Mouse (Mus musculus): ENCODE measurements at regions not wholly inside any gene's neighbourhood (a gene's known extent, or its start where the extent isn't known, plus 50 kb on each side); places are given as distances from the start of the nearest gene placed in this dataset.

- DNase-seq = no peak
- no peak overlapping the region for H3K4me3 ChIP-seq (ENCODE audit: insufficient read depth, low read depth, low read length)
- H3K4me1 ChIP-seq (ENCODE audit: control insufficient read depth, insufficient read depth, low read length) = no peaks in the 10 kb centered on the region
- no peaks in the 10 kb centered on the region for H3K27me3 ChIP-seq (replicated peaks; ENCODE audit: control insufficient read depth, insufficient read depth, low read length)
- H3K27ac ChIP-seq (ENCODE audit: insufficient read depth, low read depth, low read length) = no peak overlapping the region
- WGBS = 94% methylated on average over 3 of the region's 3 CpGs
- TF ChIP-seq POLR2A (IDR thresholded peaks at IDR 0.05; ENCODE audit: low read depth, low read length) (no peak), CTCF (conservative IDR thresholded peaks at IDR 0.05; ENCODE audit: insufficient read depth, insufficient read length, low read depth, low read length) (no peak)
- H3K36me3 ChIP-seq (ENCODE audit: control insufficient read depth, insufficient read depth, low read length) = no peaks in the 10 kb centered on the region
Observed at GRCm38 (mm10) chr14:72873494-72873893, 163.7 kb upstream of the Fndc3a start.

DNA sequence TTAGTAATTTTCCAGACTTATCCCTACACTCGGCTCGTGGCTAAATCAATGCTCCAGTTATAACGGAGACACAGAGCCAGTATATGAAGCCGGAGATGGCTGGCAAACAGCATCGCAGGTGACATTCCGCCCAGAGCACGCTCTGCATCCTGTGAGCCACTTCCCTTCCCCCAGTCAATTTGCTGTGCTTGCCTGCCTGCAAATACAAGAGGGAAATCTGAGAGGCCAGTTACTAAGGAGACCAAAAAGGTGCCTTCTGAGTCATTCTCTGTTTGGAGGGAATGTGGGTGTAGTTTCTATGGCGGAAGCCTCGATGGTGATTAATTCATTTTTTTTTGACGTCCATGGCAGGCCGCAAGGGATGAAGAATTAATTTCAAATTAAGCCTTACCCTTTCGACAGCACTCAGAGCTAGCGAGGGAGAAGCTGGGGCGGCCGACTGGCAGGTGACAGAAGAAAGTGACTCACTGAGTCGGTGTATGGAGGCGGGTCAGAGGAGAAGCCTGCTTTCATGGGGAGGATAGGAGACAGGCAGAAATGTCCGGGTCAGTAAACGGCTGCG, 159.5 kb upstream of the Fndc3a start:
- H3K27ac ChIP-seq (ENCODE audit: insufficient read depth, low read depth, low read length) = no peak overlapping the region
- no peaks in the 10 kb centered on the region for H3K27me3 ChIP-seq (replicated peaks; ENCODE audit: control insufficient read depth, insufficient read depth, low read length)
- 30% methylated on average over 20 of the region's 20 CpGs for WGBS
- no peaks in the 10 kb centered on the region for H3K36me3 ChIP-seq (ENCODE audit: control insufficient read depth, insufficient read depth, low read length)
- no peaks in the 10 kb centered on the region for H3K4me1 ChIP-seq (ENCODE audit: control insufficient read depth, insufficient read depth, low read length)
- no peak for TF ChIP-seq POLR2A (IDR thresholded peaks at IDR 0.05; ENCODE audit: low read depth, low read length)
- no peak for TF ChIP-seq CTCF (conservative IDR thresholded peaks at IDR 0.05; ENCODE audit: insufficient read depth, insufficient read length, low read depth, low read length)
- no peak for DNase-seq
- H3K4me3 ChIP-seq (ENCODE audit: insufficient read depth, low read depth, low read length) = no peak overlapping the region

GRCm38 (mm10) chr14:72866896-72867295, 157.1 kb upstream of the Fndc3a start:
- no peak for TF ChIP-seq CTCF (conservative IDR thresholded peaks at IDR 0.05; ENCODE audit: insufficient read depth, insufficient read length, low read depth, low read length)
- no peak for TF ChIP-seq POLR2A (IDR thresholded peaks at IDR 0.05; ENCODE audit: low read depth, low read length)
- H3K4me3 ChIP-seq (ENCODE audit: insufficient read depth, low read depth, low read length) = no peak overlapping the region
- H3K4me1 ChIP-seq (ENCODE audit: control insufficient read depth, insufficient read depth, low read length) = no peaks in the 10 kb centered on the region
- no peaks in the 10 kb centered on the region for H3K27me3 ChIP-seq (replicated peaks; ENCODE audit: control insufficient read depth, insufficient read depth, low read length)
- 44% methylated on average over 2 of the region's 2 CpGs for WGBS
- peak; percentile 79 for DNase-seq
- H3K27ac ChIP-seq (ENCODE audit: insufficient read depth, low read depth, low read length) = no peak overlapping the region; the same call in 1 of the 2 replicates
- no peaks in the 10 kb centered on the region for H3K36me3 ChIP-seq (ENCODE audit: control insufficient read depth, insufficient read depth, low read length)

DNA sequence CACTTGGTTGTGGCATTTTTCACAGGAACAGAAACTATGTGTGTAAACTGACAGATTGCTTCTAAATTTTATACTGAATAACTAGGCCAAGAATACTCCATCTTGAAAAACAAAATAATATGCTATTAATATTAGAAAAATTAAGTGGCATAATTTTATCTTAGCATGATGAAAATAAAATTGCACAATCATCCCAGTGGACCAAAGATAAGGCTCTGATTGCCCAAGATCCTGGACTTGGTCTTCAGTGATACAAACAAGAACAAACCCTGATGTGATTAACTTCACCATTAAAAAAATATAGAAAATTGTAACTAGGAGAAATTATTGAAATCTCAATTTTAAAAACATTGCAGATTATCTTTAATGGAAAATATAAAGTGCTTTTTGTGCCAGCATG, 155.7 kb upstream of the Fndc3a start:
- Histone ChIP-seq H3K4me1 (ENCODE audit: control insufficient read depth, insufficient read depth, low read length) (no peaks in the 10 kb centered on the region), H3K36me3 (ENCODE audit: control insufficient read depth, insufficient read depth, low read length) (no peaks in the 10 kb centered on the region), H3K27me3 (replicated peaks; ENCODE audit: control insufficient read depth, insufficient read depth, low read length) (no peaks in the 10 kb centered on the region), H3K4me3 (ENCODE audit: insufficient read depth, low read depth, low read length) (no peak overlapping the region), H3K27ac (ENCODE audit: insufficient read depth, low read depth, low read length) (no peak overlapping the region)
- peak; percentile 25 for DNase-seq
- no peak for TF ChIP-seq POLR2A (IDR thresholded peaks at IDR 0.05; ENCODE audit: low read depth, low read length)
- TF ChIP-seq CTCF (conservative IDR thresholded peaks at IDR 0.05; ENCODE audit: insufficient read depth, insufficient read length, low read depth, low read length) = no peak

DNA sequence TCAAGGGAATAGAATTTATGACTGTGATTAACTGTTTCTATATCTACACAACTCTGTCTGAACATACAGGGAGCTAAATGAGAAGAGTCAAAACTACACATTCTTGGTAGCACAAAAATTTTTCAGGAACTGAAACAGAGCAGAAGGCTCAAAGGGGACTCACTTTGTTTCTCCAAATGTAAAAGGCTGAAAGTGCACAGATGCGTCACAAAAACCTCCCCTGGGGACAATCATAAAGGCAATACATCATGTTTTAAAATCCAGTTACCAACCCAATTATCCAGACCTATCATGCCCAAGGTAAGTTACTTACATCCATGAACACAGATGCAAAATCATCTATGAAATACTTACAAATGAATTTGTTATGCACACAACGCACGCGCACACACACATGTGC, 155.0 kb upstream of the Fndc3a start:
- 95% methylated on average over 4 of the region's 4 CpGs for WGBS
- Histone ChIP-seq H3K27me3 (replicated peaks; ENCODE audit: control insufficient read depth, insufficient read depth, low read length) (no peaks in the 10 kb centered on the region), H3K36me3 (ENCODE audit: control insufficient read depth, insufficient read depth, low read length) (no peaks in the 10 kb centered on the region), H3K27ac (ENCODE audit: insufficient read depth, low read depth, low read length) (no peak overlapping the region), H3K4me1 (ENCODE audit: control insufficient read depth, insufficient read depth, low read length) (no peaks in the 10 kb centered on the region), H3K4me3 (ENCODE audit: insufficient read depth, low read depth, low read length) (no peak overlapping the region)
- no peak for DNase-seq
- TF ChIP-seq POLR2A (IDR thresholded peaks at IDR 0.05; ENCODE audit: low read depth, low read length) (no peak), CTCF (conservative IDR thresholded peaks at IDR 0.05; ENCODE audit: insufficient read depth, insufficient read length, low read depth, low read length) (no peak)

DNA sequence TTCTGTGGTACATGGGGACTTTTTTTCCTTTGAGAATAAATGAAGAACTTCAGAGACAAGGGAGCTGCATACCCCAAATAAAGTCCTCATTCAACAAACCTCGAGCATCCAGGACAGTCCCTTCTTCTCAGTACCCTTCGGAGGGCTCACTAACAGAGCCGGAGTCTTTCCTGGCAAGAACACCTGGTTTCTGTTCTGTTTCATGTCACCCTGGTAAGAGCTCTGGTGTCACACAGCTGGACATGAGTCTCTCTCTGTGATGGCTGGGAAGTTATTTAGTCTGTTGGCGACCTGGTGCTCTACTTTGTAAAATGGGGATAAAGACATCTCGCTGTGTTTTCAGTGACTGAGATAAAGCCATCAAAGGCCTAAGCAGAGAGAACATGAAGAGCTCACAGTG, 154.3 kb upstream of the Fndc3a start:
- H3K27me3 ChIP-seq (replicated peaks; ENCODE audit: control insufficient read depth, insufficient read depth, low read length) = no peaks in the 10 kb centered on the region
- no peaks in the 10 kb centered on the region for H3K36me3 ChIP-seq (ENCODE audit: control insufficient read depth, insufficient read depth, low read length)
- TF ChIP-seq POLR2A (IDR thresholded peaks at IDR 0.05; ENCODE audit: low read depth, low read length) (no peak), CTCF (conservative IDR thresholded peaks at IDR 0.05; ENCODE audit: insufficient read depth, insufficient read length, low read depth, low read length) (no peak)
- no peak for DNase-seq
- 78% methylated on average over 5 of the region's 5 CpGs for WGBS
- no peak overlapping the region for H3K4me3 ChIP-seq (ENCODE audit: insufficient read depth, low read depth, low read length)
- H3K4me1 ChIP-seq (ENCODE audit: control insufficient read depth, insufficient read depth, low read length) = no peaks in the 10 kb centered on the region
- H3K27ac ChIP-seq (ENCODE audit: insufficient read depth, low read depth, low read length) = no peak overlapping the region

GRCm38 (mm10) chr14:72862806-72863526, 153.2 kb upstream of the Fndc3a start:
- Histone ChIP-seq H3K4me1 (ENCODE audit: control insufficient read depth, insufficient read depth, low read length) (no peaks in the 10 kb centered on the region), H3K4me3 (ENCODE audit: insufficient read depth, low read depth, low read length) (no peak overlapping the region), H3K36me3 (ENCODE audit: control insufficient read depth, insufficient read depth, low read length) (no peaks in the 10 kb centered on the region), H3K27ac (ENCODE audit: insufficient read depth, low read depth, low read length) (no peak overlapping the region), H3K27me3 (replicated peaks; ENCODE audit: control insufficient read depth, insufficient read depth, low read length) (no peaks in the 10 kb centered on the region)
- DNase-seq = no peak
- WGBS = 57% methylated on average over 7 of the region's 7 CpGs
- TF ChIP-seq CTCF (conservative IDR thresholded peaks at IDR 0.05; ENCODE audit: insufficient read depth, insufficient read length, low read depth, low read length) (no peak), POLR2A (IDR thresholded peaks at IDR 0.05; ENCODE audit: low read depth, low read length) (no peak)

Data from kidney, adult 2 months (tissue).